Mouse (Mus musculus) limb, embryonic 10.5 days (tissue): Measurements from ENCODE around the gene Acap2. TPM values are rescaled to one million over a fixed set of nuclear protein-coding genes. Genes with fewer than 3 reads are reported as not detected.
A peak's percentile ranks its signal among the peaks of the same experiment; 100 is the strongest.

Experiments
- DNase-seq: peaks from one replicate; pipeline ENCODE4 v3.0.0-alpha.2; 2017; ENCODE audit warnings: low spot score
- H3K27ac ChIP-seq: fragments of 300-500 bp; sonication (generic); 2 replicates; pipeline ENCODE4 v1.5.1; 2016; ENCODE audit warnings: mild to moderate bottlenecking
- H3K27me3 ChIP-seq: fragments of 300-500 bp; sonication (generic); 2 replicates; pipeline ENCODE4 v1.6.1; 2016; ENCODE audit warnings: low read depth, mild to moderate bottlenecking; ENCODE audit not compliant: poor library complexity, severe bottlenecking
- H3K36me3 ChIP-seq: fragments of 300-500 bp; sonication (generic); 2 replicates; pipeline ENCODE4 v1.6.1; 2016; ENCODE audit warnings: mild to moderate bottlenecking, moderate library complexity
- H3K4me1 ChIP-seq: fragments of 300-500 bp; sonication (generic); 2 replicates; pipeline ENCODE4 v1.6.1; 2016
- H3K4me3 ChIP-seq: fragments of 300-500 bp; sonication (generic); 2 replicates; pipeline ENCODE4 v1.5.1; 2016; ENCODE audit warnings: mild to moderate bottlenecking, moderate library complexity
- H3K9me3 ChIP-seq: fragments of 300-500 bp; sonication (generic); replicated peaks from 2 replicates; pipeline ENCODE4 v1.6.1; 2016; ENCODE audit warnings: mild to moderate bottlenecking
- WGBS: fragments of 180-500 bp; shearing (Covaris S2); methylation state at CpG from one replicate; pipeline ENCODE4 v1.1.7; 2016; 5-methylcytosine and 5-hydroxymethylcytosine counted together
- polyA plus RNA-seq: library from polyadenylated mRNA; unstranded; fragments of >200 nt; fragmentation: Nextera tagmentation; extraction: Ambion mirVana; gene quantifications from 2 replicates; pipeline ENCODE4 v1.2.1, GENCODE M21; 2016

The Acap2 gene
- polyA plus RNA-seq, 1 experiment from 2014 or later = 16.4 TPM

DNA sequence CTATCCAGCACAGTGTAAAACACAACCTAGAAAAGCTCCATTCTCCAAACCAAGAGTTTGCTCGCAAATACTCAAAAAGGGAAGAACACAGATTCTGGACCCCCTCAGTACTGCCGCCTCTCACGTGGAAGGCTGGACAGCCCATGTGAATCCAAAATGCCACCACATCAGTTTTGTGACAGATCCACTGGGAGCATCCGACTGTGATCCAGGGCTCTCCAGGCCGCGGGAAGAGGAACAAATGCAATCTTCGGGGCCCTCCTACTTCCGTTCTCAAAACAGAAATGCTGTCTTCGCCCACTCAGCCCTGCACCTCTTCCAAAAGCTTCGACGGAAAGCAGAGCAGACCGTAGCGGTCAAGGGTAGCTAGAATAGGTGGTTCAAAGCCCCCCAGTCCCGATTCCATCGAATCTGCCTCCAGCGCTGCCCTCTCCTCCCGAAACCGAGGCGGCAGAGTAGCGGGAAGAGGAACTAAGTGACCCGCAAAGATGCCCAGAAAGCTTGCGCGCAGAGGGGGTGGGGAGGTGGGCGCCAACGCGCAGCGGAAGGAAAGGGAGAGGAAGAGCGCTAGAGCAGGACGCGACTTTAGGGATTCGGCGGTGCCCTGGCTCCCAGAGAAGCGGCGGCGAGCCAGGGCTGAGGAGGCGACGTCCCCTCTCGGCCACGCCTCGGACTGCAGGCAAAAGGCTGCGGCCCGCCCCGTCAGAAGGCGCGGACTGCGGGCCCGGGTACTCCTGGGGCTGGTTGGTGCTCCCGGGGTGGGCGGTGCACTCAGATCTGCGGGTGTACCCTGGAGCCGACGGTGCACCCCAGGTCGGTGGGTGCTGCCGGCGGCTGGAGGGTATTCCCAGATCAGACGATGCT lies 887 bp downstream of the Acap2 start:
- no peaks in the 10 kb centered on the region for H3K27me3 ChIP-seq
- peak; percentile 78 for DNase-seq
- H3K4me3 ChIP-seq = peak overlapping the region; percentile 86
- peaks cover 29% of the 10 kb centered on the region for H3K4me1 ChIP-seq
- no peaks in the 10 kb centered on the region for H3K36me3 ChIP-seq
- H3K27ac ChIP-seq = peak overlapping the region; percentile 91
- H3K9me3 ChIP-seq = no peaks in the 10 kb centered on the region
- WGBS = under 1% methylated on average over 56 of the region's 56 CpGs

DNA sequence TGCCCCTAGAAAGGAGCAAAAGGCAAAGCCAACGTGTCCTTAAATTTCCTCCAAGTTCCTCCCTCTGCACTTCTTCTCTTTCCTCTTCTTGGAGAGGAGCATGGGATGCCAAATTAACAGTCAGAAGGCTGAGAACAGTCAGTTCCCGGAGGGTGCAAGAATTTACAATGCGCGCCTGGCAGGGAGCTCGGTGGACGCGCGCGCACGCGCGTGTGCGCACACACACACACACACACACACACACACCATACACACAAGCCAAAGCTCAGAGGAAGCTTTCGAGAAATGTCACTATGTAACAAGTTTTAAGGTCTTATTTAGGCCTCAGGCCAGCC lies 1.5 kb downstream of the Acap2 start:
- H3K36me3 ChIP-seq = no peaks in the 10 kb centered on the region
- H3K4me3 ChIP-seq = peak overlapping the region; percentile 86
- H3K27me3 ChIP-seq = no peaks in the 10 kb centered on the region
- DNase-seq = peak; percentile 55
- peaks cover 29% of the 10 kb centered on the region for H3K4me1 ChIP-seq
- no peaks in the 10 kb centered on the region for H3K9me3 ChIP-seq
- WGBS = 3% methylated on average over 14 of the region's 14 CpGs
- peak overlapping the region; percentile 91 for H3K27ac ChIP-seq

DNA sequence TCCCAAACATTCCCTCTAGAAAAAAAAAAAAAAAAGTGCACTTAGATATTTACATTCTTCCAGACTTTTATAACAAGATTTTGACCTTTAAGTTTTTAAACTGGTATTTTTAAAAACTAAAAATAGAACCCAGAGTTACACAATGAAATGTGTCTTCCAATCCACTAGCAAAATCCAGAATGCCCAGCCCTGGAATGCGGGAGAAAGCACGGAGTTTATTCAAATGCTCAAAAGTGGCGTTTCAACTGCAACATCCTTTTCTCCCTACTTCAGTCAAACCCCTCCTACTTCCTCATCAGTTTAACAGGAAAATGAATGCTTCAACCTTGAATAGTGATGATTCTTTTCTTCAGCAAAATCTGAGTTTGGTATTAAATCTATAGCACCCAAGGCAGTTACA lies 4.1 kb downstream of the Acap2 start:
- H3K27me3 ChIP-seq = no peaks in the 10 kb centered on the region
- no peak for DNase-seq
- no peak overlapping the region for H3K4me3 ChIP-seq
- no peaks in the 10 kb centered on the region for H3K36me3 ChIP-seq
- no peak overlapping the region for H3K27ac ChIP-seq
- H3K4me1 ChIP-seq = peaks cover 39% of the 10 kb centered on the region
- 88% methylated on average over 3 of the region's 3 CpGs for WGBS
- H3K9me3 ChIP-seq = no peaks in the 10 kb centered on the region

DNA sequence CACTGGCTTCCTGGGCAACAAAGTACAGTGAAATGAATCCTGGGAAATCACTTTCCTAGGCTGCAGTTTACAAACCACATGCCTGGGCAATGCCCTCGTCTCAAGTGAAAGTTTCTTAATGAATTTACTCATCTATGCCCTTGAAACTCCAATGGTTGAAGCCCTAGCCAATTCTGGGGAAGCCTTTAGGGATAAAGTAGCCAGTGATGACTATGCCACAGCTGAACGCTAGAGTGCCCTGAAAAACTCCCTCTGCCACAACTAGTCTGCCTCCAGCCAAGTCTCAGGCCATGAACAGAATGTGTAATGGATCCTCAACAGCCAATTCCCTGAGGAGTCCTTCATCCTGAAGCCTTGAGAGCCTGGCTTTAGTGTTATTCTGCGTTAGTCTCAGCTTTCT lies 8.5 kb downstream of the Acap2 start:
- DNase-seq = no peak

DNA sequence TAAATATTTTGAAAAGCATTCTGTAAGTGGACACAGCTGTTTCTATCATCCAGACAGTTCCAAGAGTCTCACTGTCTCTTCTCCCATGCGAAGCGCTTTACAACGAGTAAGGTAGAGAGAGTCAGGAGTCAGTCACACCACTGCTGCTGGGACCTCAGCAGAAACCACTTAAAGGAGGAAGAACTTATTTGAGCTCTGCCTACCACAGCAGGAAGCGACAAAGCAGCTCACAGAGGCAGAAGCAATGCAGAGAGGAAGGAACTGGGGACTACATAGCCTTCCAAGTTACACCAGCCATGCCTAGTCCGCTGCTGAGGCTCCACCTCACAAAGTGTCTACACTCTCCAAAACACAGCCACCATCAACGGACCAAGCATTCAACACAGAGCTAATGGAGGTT lies 9.2 kb downstream of the Acap2 start:
- H3K27me3 ChIP-seq = no peaks in the 10 kb centered on the region
- no peaks in the 10 kb centered on the region for H3K36me3 ChIP-seq
- H3K4me1 ChIP-seq = peaks cover 18% of the 10 kb centered on the region
- H3K27ac ChIP-seq = peak overlapping the region; percentile 36; the same call in 1 of the 2 replicates
- H3K4me3 ChIP-seq = no peak overlapping the region
- no peaks in the 10 kb centered on the region for H3K9me3 ChIP-seq
- DNase-seq = no peak
- WGBS = 68% methylated on average over 6 of the region's 6 CpGs

More for the DNA sequence above, 8.5 kb downstream of the Acap2 start:
- no peaks in the 10 kb centered on the region for H3K9me3 ChIP-seq
- H3K27me3 ChIP-seq = no peaks in the 10 kb centered on the region
- H3K4me1 ChIP-seq = peaks cover 18% of the 10 kb centered on the region
- no peak overlapping the region; the same call in 1 of the 2 replicates for H3K27ac ChIP-seq
- H3K36me3 ChIP-seq = no peaks in the 10 kb centered on the region
- 62% methylated on average over 3 of the region's 3 CpGs for WGBS
- H3K4me3 ChIP-seq = no peak overlapping the region

DNA sequence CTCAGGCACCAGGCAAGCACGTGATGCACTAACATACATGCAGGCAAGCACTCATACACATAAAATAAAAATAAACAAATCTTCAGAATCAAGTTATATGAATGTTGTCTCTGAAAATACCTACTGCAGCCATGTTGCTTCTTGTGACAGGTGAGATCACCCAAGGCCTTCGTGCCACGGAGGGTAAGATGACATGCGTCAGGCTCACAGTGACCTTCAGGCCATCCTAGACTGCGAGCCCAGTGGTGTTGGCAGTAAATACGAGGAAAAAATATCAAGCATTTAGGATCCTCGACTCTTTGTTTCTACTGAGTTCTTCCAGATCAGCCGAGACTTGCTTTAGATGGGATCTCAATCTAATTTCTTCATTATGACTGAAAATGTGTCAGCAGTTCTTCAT lies 10.6 kb downstream of the Acap2 start:
- 91% methylated on average over 8 of the region's 8 CpGs for WGBS

DNA sequence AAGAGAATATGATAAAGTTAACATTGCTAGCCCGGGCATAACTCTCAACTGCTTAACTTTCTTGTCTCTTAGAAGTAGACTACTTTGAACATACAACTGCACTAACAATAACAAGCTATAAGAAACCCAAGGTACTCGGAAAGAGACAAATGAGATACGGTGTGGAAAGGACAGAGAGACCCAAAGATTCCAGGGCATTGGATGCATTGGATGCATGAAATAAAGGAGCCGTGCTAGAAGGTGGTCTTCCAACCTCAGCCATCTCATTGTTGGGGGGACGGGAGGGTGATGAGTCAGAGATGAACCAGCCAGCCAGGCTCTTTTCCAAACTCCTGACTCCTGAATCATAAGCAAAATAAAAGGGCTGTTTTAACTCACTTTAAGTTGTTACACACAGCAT lies 11.8 kb downstream of the Acap2 start:
- no peaks in the 10 kb centered on the region for H3K27me3 ChIP-seq
- H3K9me3 ChIP-seq = no peaks in the 10 kb centered on the region
- H3K27ac ChIP-seq = no peak overlapping the region
- H3K4me3 ChIP-seq = no peak overlapping the region
- no peaks in the 10 kb centered on the region for H3K36me3 ChIP-seq
- 95% methylated on average over 5 of the region's 5 CpGs for WGBS
- peaks cover 18% of the 10 kb centered on the region for H3K4me1 ChIP-seq
- DNase-seq = no peak

More for the DNA sequence above, 10.6 kb downstream of the Acap2 start:
- no peaks in the 10 kb centered on the region for H3K36me3 ChIP-seq
- no peak for DNase-seq
- peaks cover 18% of the 10 kb centered on the region for H3K4me1 ChIP-seq
- no peaks in the 10 kb centered on the region for H3K27me3 ChIP-seq
- no peak overlapping the region for H3K4me3 ChIP-seq
- no peaks in the 10 kb centered on the region for H3K9me3 ChIP-seq
- no peak overlapping the region for H3K27ac ChIP-seq

DNA sequence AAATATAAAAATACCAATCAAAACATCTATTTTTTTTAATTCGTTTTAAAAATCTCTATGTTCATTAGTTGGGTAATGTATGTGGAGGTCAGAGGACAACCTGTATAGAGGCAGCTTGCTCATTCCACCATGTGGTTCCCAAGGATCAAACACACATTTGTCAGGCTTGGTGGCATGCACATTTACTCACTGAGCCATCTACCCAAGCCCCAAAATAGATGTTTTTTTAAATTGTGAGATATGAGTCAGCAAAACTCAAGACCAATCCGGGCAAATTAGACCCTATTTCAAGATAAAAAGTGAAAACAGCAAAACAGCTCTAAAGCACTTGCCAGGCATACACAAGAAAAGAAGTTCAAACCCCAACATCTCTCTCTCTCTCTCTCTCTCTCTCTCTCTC lies 12.2 kb downstream of the Acap2 start:
- Histone ChIP-seq H3K27me3 (no peaks in the 10 kb centered on the region), H3K36me3 (no peaks in the 10 kb centered on the region), H3K9me3 (no peaks in the 10 kb centered on the region), H3K4me3 (no peak overlapping the region), H3K4me1 (peaks cover 18% of the 10 kb centered on the region), H3K27ac (no peak overlapping the region)
- DNase-seq = no peak
- WGBS = 86% methylated on average over 2 of the region's 2 CpGs

DNA sequence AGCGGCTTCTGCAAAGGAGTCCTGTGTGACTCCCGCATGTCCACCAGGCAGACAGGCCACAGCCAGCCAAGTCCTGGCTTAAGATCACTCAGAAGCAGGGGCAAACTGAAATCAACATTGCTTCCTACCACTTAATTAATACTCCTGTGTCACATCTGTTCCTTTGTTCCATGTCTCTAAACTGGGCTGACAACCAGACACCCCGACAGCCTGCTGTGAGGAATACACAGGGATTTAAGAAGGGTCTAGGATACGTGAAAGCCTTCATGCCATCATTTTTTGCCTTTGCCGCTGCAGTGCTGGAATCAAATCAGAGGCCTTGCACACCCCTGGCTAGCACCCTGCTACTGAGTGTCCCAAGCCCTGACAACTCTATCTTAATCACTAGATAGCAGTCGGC lies 12.8 kb downstream of the Acap2 start:
- Histone ChIP-seq H3K4me1 (peaks cover 20% of the 10 kb centered on the region), H3K36me3 (no peaks in the 10 kb centered on the region), H3K27me3 (no peaks in the 10 kb centered on the region), H3K4me3 (no peak overlapping the region), H3K9me3 (no peaks in the 10 kb centered on the region), H3K27ac (no peak overlapping the region)
- WGBS = 77% methylated on average over 6 of the region's 6 CpGs
- DNase-seq = no peak

DNA sequence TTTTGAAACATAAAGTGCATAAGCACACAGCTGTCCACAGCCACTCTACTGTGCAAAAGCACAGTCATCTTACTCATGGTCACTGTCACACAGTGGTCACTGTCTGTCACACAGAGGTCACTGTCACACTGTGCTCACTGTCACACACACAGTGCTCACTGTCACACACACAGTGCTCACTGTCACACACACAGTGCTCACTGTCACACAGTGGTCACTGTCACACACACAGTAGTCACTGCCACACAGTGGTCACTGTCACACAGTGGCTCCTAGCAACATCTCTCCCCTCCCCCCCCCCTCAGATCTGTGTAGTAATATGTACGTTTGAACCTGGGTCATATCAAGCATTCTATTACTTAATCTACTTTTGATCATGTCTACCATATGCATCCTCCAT lies 13.9 kb downstream of the Acap2 start:
- no peaks in the 10 kb centered on the region for H3K27me3 ChIP-seq
- peaks cover 23% of the 10 kb centered on the region for H3K4me1 ChIP-seq
- H3K27ac ChIP-seq = no peak overlapping the region
- no peak overlapping the region for H3K4me3 ChIP-seq
- no peak for DNase-seq
- no peaks in the 10 kb centered on the region for H3K9me3 ChIP-seq
- H3K36me3 ChIP-seq = no peaks in the 10 kb centered on the region
- 89% methylated on average over 1 of the region's 1 CpGs for WGBS

DNA sequence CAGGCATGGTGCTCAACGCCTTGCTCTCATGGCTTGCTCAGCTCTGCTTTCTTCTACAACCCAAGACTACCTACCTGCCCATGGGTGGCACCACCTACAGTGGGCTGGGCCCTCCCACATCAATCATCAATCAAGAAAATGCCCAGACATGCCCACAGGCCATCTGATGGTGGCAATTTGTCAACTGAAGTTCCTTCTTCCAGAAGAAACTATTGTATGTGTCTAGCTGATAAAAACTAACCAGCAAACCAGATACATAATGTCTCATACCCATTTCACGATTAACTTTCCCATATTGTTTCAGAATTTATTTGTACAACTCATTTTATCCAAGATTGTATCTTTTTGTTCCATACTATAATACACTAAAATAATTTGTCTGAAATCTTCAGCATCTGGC lies 15.3 kb downstream of the Acap2 start:
- Histone ChIP-seq H3K36me3 (no peaks in the 10 kb centered on the region), H3K4me1 (peaks cover 19% of the 10 kb centered on the region), H3K27me3 (no peaks in the 10 kb centered on the region), H3K4me3 (no peak overlapping the region), H3K9me3 (no peaks in the 10 kb centered on the region), H3K27ac (no peak overlapping the region)
- DNase-seq = no peak
- WGBS = 89% methylated on average over 2 of the region's 2 CpGs

DNA sequence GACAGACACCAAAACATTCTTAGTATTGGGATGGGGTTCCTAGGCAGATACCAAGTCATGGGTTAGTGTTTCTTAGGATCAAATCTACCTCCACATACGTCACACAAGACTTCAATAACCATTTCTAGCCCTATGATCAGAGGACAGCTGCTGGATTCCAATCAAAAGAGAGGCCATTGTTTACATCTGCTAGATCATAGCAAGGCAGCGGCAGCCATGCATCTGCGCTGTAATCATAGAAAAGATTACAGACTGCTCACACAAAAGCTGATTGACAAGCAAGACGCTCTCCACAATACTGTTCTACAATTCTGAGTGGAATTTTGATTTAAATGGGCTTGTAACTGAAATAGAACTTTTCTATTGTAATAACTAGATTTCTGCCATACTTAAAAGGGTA lies 16.3 kb downstream of the Acap2 start:
- no peak for DNase-seq
- H3K27me3 ChIP-seq = no peaks in the 10 kb centered on the region
- H3K36me3 ChIP-seq = no peaks in the 10 kb centered on the region
- H3K9me3 ChIP-seq = no peaks in the 10 kb centered on the region
- H3K27ac ChIP-seq = no peak overlapping the region
- no peak overlapping the region for H3K4me3 ChIP-seq
- WGBS = 89% methylated on average over 4 of the region's 4 CpGs
- H3K4me1 ChIP-seq = peaks cover 22% of the 10 kb centered on the region

DNA sequence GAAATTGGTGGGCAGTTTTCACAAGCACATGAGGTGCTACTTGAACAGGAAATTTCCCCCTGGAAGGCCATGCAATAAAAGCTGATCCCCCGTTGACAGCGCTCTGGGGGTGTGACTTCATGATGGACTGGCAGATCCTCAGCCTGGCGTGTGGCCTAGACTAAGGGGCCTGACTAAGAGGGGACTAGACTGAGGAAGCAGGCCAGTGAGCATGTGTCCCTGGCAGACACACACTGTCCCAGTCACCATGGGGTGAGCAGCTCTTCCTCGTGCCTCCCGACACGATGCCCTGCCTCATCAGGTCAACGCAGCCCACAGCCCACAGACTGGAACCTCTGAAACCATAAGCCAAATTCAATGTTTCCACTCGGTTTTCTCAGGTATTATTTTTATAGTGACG lies 18.5 kb downstream of the Acap2 start:
- Histone ChIP-seq H3K27me3 (no peaks in the 10 kb centered on the region), H3K27ac (no peak overlapping the region), H3K4me1 (peaks cover 22% of the 10 kb centered on the region), H3K9me3 (no peaks in the 10 kb centered on the region), H3K4me3 (no peak overlapping the region), H3K36me3 (no peaks in the 10 kb centered on the region)
- DNase-seq = no peak
- WGBS = 61% methylated on average over 9 of the region's 9 CpGs

DNA sequence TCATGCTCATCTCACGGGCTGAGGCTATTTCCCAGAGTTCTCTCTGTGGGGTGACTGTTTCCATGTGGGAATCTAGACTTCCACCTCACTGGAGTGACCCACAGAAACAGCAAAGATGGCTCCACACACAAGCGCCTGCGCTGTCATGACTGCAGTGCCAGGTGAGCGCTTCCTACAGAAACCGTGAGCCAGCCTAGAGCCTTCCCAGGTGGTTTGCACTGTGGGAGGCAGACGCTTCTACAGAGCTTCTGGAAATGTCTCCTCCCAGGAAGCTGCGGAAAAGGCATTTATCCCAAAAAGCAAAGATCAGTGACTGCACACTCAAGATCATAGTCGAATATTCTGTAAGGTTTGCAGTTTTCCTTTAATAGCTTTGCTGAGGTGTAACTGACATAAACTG lies 20.2 kb downstream of the Acap2 start:
- H3K27ac ChIP-seq = no peak overlapping the region
- 88% methylated on average over 8 of the region's 8 CpGs for WGBS

More for the DNA sequence above, 20.2 kb downstream of the Acap2 start:
- H3K36me3 ChIP-seq = no peaks in the 10 kb centered on the region
- H3K27me3 ChIP-seq = no peaks in the 10 kb centered on the region
- no peak for DNase-seq
- H3K9me3 ChIP-seq = no peaks in the 10 kb centered on the region
- H3K4me3 ChIP-seq = no peak overlapping the region
- H3K4me1 ChIP-seq = peaks cover 26% of the 10 kb centered on the region
